Mouse (Mus musculus) MN1 (cell line): Measurements from ENCODE around the gene Gabrb1.
A peak's percentile ranks its signal among the peaks of the same experiment; 100 is the strongest.

Experiments
- DNase-seq: peaks from one replicate; pipeline ENCODE4 v3.0.0-alpha.2; 2016; ENCODE audit warnings: low spot score

Gabrb1 gene

GRCm38 (mm10) chr5:72162855-72163254 lies 504.9 kb downstream of the Gabrb1 start:
- no peak for DNase-seq

GRCm38 (mm10) chr5:72164386-72164785 lies 506.5 kb downstream of the Gabrb1 start:
- DNase-seq = no peak

- DNase-seq = peak; percentile 93
Observed at GRCm38 (mm10) chr5:72167594-72168284, 509.8 kb downstream of the Gabrb1 start, which contains the start of gene Commd8. Commd8 (minus strand) TSS chr5:72168189.

GRCm38 (mm10) chr5:72168285-72168621 lies 510.3 kb downstream of the Gabrb1 start:
- no peak for DNase-seq

GRCm38 (mm10) chr5:72170067-72170466 lies 512.2 kb downstream of the Gabrb1 start:
- DNase-seq = no peak

- DNase-seq = peak; percentile 67
Observed at GRCm38 (mm10) chr5:72172675-72173074, 514.8 kb downstream of the Gabrb1 start.

- no peak for DNase-seq
Observed at GRCm38 (mm10) chr5:72173521-72173920, 515.6 kb downstream of the Gabrb1 start.

GRCm38 (mm10) chr5:72175050-72175449 lies 517.1 kb downstream of the Gabrb1 start:
- DNase-seq = peak; percentile 10

GRCm38 (mm10) chr5:72175530-72175929 lies 517.6 kb downstream of the Gabrb1 start:
- peak; percentile 57 for DNase-seq

GRCm38 (mm10) chr5:72181194-72181593 lies 523.3 kb downstream of the Gabrb1 start:
- DNase-seq = no peak

GRCm38 (mm10) chr5:72182804-72183203 lies 524.9 kb downstream of the Gabrb1 start:
- DNase-seq = no peak

- no peak for DNase-seq
Observed at GRCm38 (mm10) chr5:72183929-72184328, 526.0 kb downstream of the Gabrb1 start.

GRCm38 (mm10) chr5:72184437-72185100 lies 526.7 kb downstream of the Gabrb1 start:
- DNase-seq = no peak

- DNase-seq = no peak
Observed at GRCm38 (mm10) chr5:72191154-72191553, 533.2 kb downstream of the Gabrb1 start.

GRCm38 (mm10) chr5:72191932-72192331 lies 534.0 kb downstream of the Gabrb1 start:
- DNase-seq = no peak

GRCm38 (mm10) chr5:72195442-72195841 lies 537.5 kb downstream of the Gabrb1 start:
- no peak for DNase-seq
